Mouse (Mus musculus) stomach, postnatal 0 days (tissue): ENCODE results near the gene Ms4a8a.

ENCODE experiments used
- CTCF ChIP-seq: IDR thresholded peaks from 2 replicates; pipeline ENCODE4 v1.5.1; 2016; ENCODE audit warnings: antibody characterized with exemption, low read depth, mild to moderate bottlenecking, moderate library complexity
- EP300 ChIP-seq: optimal IDR thresholded peaks from 2 replicates; pipeline ENCODE3; 2016; ENCODE audit warnings: antibody characterized with exemption

- TF ChIP-seq CTCF (no peak), EP300 (no peak)
These were observed 38.4 kb upstream of the Ms4a8a start for GRCm38 (mm10) chr19:11119338-11119737.
